Mouse (Mus musculus): ENCODE measurements around the gene Hexim1.

- TF ChIP-seq CTCF (IDR thresholded peaks at IDR 0.05; ENCODE audit: low read depth): no peak
- TF ChIP-seq EP300 (IDR thresholded peaks at IDR 0.05; ENCODE audit: low read depth): no peak
These were observed 42.4 kb upstream of the Hexim1 start for GRCm38 (mm10) chr11:103073671-103074070.

Measured in liver, embryonic 14.5 days (tissue).